Mouse (Mus musculus) left cerebral cortex, adult 18-20 months (tissue): ENCODE measurements around the gene Syngr1. TPM values are rescaled to one million over a fixed set of nuclear protein-coding genes. Genes with fewer than 3 reads are reported as not detected.

Source experiments
- DNase-seq, 2 experiments: peaks; one replicate each; pipeline ENCODE4 v3.0.0; 2021 to 2022; ENCODE audit warnings: low spot score in 2 of 2, mixed read lengths in 1 of 2
- total RNA-seq, 2 experiments: library from RNA; stranded (reverse); gene quantifications; 2 replicates each; pipeline ENCODE4 v1.2.3; 2021

The Syngr1 gene
- total RNA-seq, 2 experiments from 2014 or later = 421 to 438 TPM

- DNase-seq = no peak
These were observed 51.0 kb downstream of the Syngr1 start for GRCm38 (mm10) chr15:80142130-80142529.

DNA sequence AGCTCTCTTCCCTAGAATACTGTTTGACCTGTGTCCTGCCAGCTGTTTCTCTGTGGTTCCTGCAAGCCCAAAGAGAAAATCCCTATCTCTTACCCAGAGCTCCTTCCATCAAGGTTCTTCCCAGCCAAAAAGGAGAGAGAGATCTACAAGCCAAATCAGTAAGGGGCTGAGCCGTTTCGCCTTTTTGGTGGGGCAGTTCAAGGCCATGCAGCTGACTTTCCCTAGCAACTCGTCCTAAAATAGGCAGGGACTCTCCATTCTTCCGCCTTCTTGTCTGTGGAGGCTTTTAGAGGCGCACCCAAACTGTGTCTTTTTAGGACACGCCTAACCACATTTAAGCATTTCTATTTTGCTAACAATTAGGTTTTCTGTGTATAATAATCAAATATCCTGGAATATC, 52.6 kb downstream of the Syngr1 start:
- no peak for DNase-seq

DNA sequence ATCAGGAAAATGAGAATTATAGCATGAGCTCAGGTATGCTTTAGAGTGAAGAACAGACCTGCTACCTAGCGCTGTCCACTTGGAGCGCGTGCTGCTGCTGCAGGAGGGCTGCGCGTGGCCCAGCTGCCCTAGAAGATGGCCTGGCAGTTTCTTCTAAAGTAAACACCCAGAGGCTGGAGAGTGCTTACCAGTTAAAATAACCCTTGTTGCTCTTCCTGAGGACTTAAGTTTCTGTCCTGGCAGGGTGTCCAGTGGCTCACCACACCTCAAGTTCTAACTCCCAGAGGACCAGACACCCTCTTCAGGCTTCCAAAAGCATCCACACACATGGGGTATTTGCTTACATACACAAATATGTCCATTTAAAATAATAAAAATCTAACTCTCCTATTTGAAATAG, 54.3 kb downstream of the Syngr1 start:
- no peak for DNase-seq

DNA sequence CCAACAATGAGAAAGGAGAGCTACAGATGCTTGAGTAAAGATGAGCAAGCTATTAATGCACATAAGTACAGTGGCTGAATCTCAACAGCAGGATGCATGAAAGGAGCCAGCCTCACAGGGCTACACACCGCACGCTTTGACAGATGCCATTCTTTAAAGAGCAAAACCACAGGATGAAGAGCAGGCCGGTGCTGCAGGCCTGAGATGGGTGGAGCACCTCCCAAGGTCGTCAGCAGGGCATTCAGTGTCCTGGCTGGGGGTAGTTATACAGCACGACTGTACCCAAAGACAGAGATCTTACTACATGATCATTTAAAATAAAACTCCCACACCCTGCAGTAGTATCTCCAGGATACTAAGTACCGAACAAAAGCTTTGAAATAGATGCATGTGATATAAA, 55.0 kb downstream of the Syngr1 start:
- no peak for DNase-seq

- DNase-seq = no peak
These were observed 56.0 kb downstream of the Syngr1 start for GRCm38 (mm10) chr15:80147090-80147489.

GRCm38 (mm10) chr15:80147511-80147910, 56.4 kb downstream of the Syngr1 start:
- DNase-seq = no peak

GRCm38 (mm10) chr15:80148565-80148964, 57.4 kb downstream of the Syngr1 start:
- DNase-seq = no peak

DNA sequence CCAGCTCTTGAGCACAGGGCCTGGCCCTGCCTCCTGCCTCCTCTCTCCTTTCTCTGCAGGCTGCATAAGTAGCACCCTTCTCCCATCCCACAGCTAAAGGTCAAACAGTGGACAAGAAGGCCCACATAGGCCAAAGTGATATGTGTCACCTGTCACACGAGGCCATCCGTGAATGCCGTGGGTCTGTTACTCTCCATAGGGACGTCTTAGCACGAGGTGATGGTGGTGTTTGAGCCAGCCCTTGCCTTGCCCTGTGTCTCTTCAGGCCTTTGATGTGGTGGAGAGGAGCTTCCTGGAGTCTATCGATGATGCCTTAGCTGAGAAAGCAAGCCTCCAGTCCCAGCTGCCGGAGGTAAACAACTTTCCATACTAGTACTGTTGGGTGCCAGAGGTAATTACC, 58.4 kb downstream of the Syngr1 start:
- DNase-seq = no peak

DNA sequence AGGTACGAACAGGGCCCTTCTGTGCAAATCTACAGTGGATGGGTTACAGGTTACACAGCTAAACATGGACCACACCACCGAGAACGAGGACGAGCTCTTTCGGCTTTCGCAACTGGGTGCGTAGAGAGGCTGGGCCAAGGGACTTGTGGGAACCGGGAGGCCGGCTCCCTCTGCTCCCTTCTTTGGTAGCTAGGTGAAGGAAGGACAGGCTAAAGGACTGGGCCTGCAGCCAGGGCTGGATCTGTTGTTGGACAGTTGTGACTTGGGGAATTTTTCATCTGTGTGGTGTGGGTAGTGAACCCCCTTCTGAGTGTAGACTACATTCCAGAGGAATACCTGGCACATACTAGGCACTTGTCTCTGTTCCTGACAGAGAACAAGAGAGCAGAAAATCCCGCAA, 61.5 kb downstream of the Syngr1 start:
- no peak for DNase-seq

- DNase-seq = no peak
These were observed 62.6 kb downstream of the Syngr1 start for GRCm38 (mm10) chr15:80153757-80154156.

DNA sequence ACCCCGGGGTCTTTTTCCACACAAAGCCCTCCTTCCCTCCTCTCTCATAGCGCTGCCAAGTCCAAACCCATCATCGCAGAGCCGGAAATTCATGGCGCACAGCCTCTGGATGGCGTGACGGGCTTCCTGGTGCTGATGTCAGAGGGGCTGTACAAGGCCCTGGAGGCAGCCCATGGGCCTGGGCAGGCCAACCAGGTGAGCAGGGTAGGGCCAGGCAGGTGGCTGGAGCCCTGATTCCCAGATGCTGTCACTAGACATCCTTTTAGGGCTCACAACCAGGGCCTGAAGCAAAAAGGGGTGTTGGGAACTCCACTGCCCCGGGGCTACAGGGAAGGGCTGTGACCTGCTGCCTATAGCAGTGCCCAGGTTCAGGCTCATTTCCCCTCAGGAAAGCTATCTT, 64.6 kb downstream of the Syngr1 start:
- no peak for DNase-seq

- no peak for DNase-seq
These were observed 66.2 kb downstream of the Syngr1 start for GRCm38 (mm10) chr15:80157197-80157943.

- no peak for DNase-seq
These were observed 67.0 kb downstream of the Syngr1 start for GRCm38 (mm10) chr15:80158001-80158706.

DNA sequence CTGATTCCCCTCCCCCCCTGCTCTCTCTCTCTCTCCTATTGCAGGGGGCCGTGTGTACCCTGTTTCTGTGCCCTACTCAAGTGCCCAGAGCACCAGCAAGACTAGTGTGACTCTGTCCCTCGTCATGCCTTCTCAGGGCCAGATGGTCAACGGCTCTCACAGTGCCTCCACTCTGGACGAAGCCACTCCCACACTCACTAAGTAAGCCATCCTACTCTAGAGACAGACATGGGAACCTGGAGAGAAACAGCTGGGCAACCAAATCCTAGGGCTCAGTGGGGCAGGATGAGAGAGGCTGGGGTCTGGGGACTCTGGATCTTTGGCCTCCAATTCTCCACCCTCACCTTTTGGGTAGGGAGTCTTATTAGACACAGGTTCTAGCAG, 67.6 kb downstream of the Syngr1 start:
- no peak for DNase-seq

GRCm38 (mm10) chr15:80159286-80159901, 68.3 kb downstream of the Syngr1 start:
- DNase-seq = no peak

- DNase-seq = no peak
These were observed 69.1 kb downstream of the Syngr1 start for GRCm38 (mm10) chr15:80160223-80160622.

GRCm38 (mm10) chr15:80160726-80161125, 69.6 kb downstream of the Syngr1 start:
- no peak for DNase-seq

DNA sequence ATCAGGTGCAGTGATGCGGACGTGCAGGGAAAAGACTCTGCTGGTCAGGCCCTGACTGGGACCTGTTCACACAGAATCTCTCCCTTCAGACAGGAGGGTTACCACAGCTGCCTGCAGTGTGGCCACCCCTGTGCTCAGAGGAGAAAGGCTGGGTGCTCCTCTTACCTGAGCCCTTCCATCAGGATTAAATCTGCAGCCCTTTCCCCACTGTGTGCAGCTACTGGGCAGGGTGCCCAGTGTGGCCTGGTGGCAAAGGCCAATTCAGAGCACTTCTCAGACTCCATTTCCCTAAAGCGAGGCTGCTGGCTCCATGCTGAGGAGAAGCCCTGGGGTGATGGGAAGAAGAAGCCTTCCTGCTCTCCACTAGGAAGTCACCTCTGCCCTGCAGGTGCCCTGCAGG, 70.1 kb downstream of the Syngr1 start:
- DNase-seq = no peak

GRCm38 (mm10) chr15:80162401-80162964, 71.3 kb downstream of the Syngr1 start:
- DNase-seq = no peak

DNA sequence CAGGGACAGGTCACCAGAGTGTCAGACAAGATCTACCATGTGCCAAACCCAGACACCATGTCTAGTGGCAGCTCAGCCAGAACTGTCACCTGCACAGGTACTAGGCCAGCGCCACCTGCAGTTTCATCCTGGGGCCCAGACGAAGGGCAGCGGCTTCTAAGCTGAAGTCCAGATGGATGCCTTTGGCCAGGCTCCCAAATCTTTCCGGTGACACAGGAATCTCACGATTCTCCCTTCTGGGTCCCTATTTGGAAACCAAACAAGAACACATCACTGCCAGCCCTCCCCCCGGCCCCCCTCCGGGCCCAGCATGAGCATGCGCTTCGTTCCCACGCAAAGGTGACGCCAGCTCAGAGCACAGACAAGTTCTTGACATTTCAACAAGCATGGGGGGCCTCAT, 72.1 kb downstream of the Syngr1 start:
- DNase-seq = peak; percentile 63 to 68

GRCm38 (mm10) chr15:80163716-80164115, 72.6 kb downstream of the Syngr1 start:
- DNase-seq = no peak

DNA sequence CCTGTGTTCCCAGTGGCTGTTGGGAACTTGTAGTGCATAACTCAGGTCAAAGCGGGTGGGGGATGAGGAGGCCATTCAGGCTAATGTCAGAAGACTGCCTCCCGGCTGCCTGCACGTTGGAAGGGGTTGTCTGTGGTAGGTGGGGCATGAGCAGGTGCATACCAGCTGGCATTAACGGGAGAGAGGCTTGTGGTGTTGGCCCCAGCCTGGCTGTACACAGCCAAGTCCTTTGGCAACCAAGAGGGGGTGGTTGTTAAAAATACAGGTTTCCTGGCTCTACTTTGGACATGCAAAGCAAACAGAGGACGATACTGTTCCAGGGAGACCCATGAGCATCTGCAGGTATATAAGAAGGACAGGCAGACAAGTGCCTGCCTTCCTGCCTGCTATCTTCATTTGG, 74.3 kb downstream of the Syngr1 start:
- no peak for DNase-seq
